Mouse (Mus musculus) stomach, embryonic 15.5 days (tissue): ENCODE measurements around the gene Mcrip2. TPM values are rescaled to one million over a fixed set of nuclear protein-coding genes. Genes with fewer than 3 reads are reported as not detected.
A peak's percentile ranks its signal among the peaks of the same experiment; 100 is the strongest.

Source experiments
- ATAC-seq: fragments of 200-750 bp; cut with Nextera tagmentation; 2 replicates; pipeline ENCODE4 v1.8.0; 2017; ENCODE audit warnings: low read depth, moderate number of reproducible peaks, moderate TSS enrichment; ENCODE audit not compliant: insufficient read depth, low FRiP score
- H3K27ac ChIP-seq: fragments of 300-500 bp; sonication (generic); 2 replicates; pipeline ENCODE4 v1.5.1; 2015; ENCODE audit warnings: mild to moderate bottlenecking, inconsistent platforms
- H3K27me3 ChIP-seq: fragments of 300-500 bp; sonication (generic); replicated peaks from 2 replicates; pipeline ENCODE4 v1.6.1; 2015; ENCODE audit warnings: inconsistent platforms
- H3K36me3 ChIP-seq: fragments of 300-500 bp; sonication (generic); 2 replicates; pipeline ENCODE4 v1.6.1; 2015; ENCODE audit warnings: inconsistent platforms
- H3K4me1 ChIP-seq: fragments of 300-500 bp; sonication (generic); 2 replicates; pipeline ENCODE4 v1.6.1; 2015; ENCODE audit warnings: inconsistent platforms
- H3K4me2 ChIP-seq: fragments of 300-500 bp; sonication (generic); 2 replicates; pipeline ENCODE4 v1.6.1; 2015; ENCODE audit warnings: mild to moderate bottlenecking, inconsistent platforms
- H3K4me3 ChIP-seq: fragments of 300-500 bp; sonication (generic); replicated peaks from 2 replicates; pipeline ENCODE4 v1.5.1; 2015; ENCODE audit warnings: inconsistent platforms
- H3K9ac ChIP-seq: fragments of 300-500 bp; sonication (generic); 2 replicates; pipeline ENCODE4 v1.6.1; 2015; ENCODE audit warnings: inconsistent platforms
- H3K9me3 ChIP-seq: fragments of 300-500 bp; sonication (generic); 2 replicates; pipeline ENCODE4 v1.6.1; 2016; ENCODE audit warnings: inconsistent platforms
- WGBS: fragments of 180-500 bp; shearing (Covaris S2); methylation state at CpG from one replicate; pipeline ENCODE4 v1.1.7; 2015; 5-methylcytosine and 5-hydroxymethylcytosine counted together
- microRNA-seq: library from miRNA; unstranded; fragments of <30 nt; microRNA quantifications from one replicate; pipeline ENCODE4, GENCODE M21; 2016
- polyA plus RNA-seq: library from polyadenylated mRNA; unstranded; fragments of >200 nt; fragmentation: Nextera tagmentation; extraction: Ambion mirVana; gene quantifications from 2 replicates; pipeline ENCODE4 v1.2.1, GENCODE M21; 2015

The Mcrip2 gene
- polyA plus RNA-seq, 1 experiment from 2014 or later, result 52.2 TPM

DNA sequence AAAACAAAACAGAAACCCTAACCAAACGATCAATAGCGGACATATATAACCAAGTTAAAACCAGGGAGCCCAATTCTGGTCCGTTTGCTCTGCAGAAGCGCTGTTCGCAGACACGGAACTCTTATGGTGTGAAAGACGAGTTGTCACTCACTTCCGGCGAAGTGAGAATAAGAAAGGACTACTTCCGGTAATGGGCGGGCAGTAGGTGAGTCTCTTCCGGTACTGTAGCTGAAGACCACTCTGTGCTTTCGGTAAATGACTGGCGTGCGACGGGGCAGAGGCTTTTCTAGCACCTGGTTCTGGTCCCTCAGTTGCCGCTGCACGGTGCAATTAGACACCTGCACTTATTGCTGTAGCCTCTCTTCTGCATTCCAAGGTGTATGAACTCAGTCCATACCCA is 45.1 kb downstream of the Mcrip2 start, which contains the start of gene Wdr24:
Gene Wdr24, plus strand, starts transcription at position 176 of the 400 bp plus-strand sequence.
- peak; percentile 65 for ATAC-seq
- peak within 1 kb of the TSS; percentile 60 for H3K4me3 ChIP-seq
- peaks cover 33% of the 10 kb centered on the region for H3K4me1 ChIP-seq
- peaks cover 6% of the 10 kb centered on the region; the same call in 1 of the 2 replicates for H3K36me3 ChIP-seq
- peak within 1 kb of the TSS; percentile 71 for H3K4me2 ChIP-seq
- no peaks in the 10 kb centered on the region for H3K9me3 ChIP-seq
- WGBS, result under 1% methylated on average over 18 of the region's 18 CpGs
- H3K27ac ChIP-seq, result no peak within 1 kb of the TSS
- peak within 1 kb of the TSS; percentile 25; the same call in 1 of the 2 replicates for H3K9ac ChIP-seq
- peaks cover 26% of the 10 kb centered on the region for H3K27me3 ChIP-seq

DNA sequence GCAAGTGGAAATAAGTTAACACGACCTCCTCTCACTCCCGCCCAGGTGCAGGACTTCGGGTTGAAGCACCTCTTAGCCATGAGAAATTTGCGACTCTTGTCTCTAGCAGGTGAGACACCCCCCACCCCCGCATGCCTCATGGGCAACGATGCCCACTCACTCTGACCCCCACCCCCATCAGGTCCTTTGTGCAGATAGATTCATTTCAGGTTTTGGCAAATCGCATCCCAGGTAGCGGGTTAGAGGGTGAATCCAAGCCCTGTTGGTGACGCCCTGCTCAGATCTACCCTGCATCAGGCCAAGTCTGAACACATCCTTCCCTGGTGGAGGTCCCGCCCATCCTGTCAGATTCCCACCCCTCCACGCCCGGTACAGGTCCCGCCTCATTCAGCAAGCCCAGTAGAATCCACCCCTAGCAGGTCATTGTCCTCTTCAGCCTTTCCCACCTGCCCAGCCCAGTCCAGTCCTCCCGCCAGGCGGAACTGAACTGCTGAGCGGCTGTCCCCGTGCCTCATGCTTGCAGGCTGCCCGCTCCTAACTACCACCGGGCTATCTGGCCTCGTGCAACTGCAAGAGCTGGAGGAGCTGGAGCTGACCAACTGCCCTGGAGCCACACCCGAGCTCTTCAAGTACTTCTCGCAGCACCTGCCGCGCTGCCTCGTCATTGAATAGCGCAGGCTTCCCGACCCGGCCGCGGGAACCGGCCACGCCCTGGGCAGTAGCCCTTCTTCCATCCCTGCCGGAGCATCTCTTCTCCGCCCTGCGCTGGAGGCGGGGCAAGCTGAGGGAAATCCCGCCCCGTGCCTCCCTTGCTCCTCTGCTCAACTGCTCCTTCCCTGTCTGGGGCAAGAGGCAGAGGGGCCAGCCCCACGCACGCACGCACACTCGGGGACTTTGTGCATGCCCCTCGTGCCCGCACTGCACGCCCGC is 49.4 kb downstream of the Mcrip2 start:
- Histone ChIP-seq H3K4me3 (peak overlapping the region; percentile 17; the same call in 1 of the 2 replicates), H3K4me2 (peak overlapping the region; percentile 46), H3K36me3 (no peaks in the 10 kb centered on the region), H3K9me3 (no peaks in the 10 kb centered on the region), H3K27ac (no peak overlapping the region), H3K27me3 (peaks cover 37% of the 10 kb centered on the region), H3K4me1 (peaks cover 8% of the 10 kb centered on the region), H3K9ac (no peak overlapping the region)
- WGBS, result 7% methylated on average over 46 of the region's 46 CpGs
- peak; percentile 24; the same call in 1 of the 2 replicates for ATAC-seq

DNA sequence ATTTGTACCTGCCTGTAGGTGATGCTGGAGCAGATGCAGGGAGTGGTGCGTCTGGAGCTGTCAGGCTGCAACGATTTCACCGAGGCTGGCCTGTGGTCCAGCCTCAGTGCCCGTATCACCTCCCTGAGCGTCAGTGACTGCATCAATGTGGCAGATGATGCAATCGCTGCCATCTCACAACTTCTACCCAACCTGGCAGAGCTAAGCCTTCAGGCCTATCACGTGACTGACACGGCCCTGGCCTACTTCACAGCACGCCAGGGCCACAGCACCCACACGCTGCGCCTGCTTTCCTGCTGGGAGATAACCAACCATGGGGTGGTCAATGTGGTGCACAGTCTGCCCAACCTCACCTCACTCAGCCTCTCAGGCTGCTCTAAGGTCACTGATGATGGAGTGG is 50.9 kb downstream of the Mcrip2 start:
- ATAC-seq, result no peak
- Histone ChIP-seq H3K27ac (no peak overlapping the region), H3K9ac (no peak overlapping the region), H3K4me1 (peaks cover 11% of the 10 kb centered on the region; the same call in 1 of the 2 replicates), H3K27me3 (peaks cover 44% of the 10 kb centered on the region), H3K36me3 (no peaks in the 10 kb centered on the region), H3K4me3 (no peak overlapping the region), H3K4me2 (no peak overlapping the region), H3K9me3 (no peaks in the 10 kb centered on the region)
- WGBS, result 81% methylated on average over 11 of the region's 11 CpGs

Small RNA genes within 50 kb of the gene (microRNA-seq; reads per million reads assigned to microRNA genes)
- gene Mir3082, result not detected

Other genes starting within 250 kb of the Mcrip2 start
- 1.5 and 2.1 TPM in 2 replicates for gene Gng13, start 151.6 kb downstream of the Mcrip2 start, polyA plus RNA-seq
- 23.4 and 26.1 TPM in 2 replicates for gene Chtf18, start 141.3 kb downstream of the Mcrip2 start, polyA plus RNA-seq
- 18.3 and 19.1 TPM in 2 replicates for gene Rpusd1, start 141.1 kb downstream of the Mcrip2 start, polyA plus RNA-seq
- 0.06 TPM in 1 of 2 replicates, not detected in the other for gene Mslnl, start 132.7 kb downstream of the Mcrip2 start, polyA plus RNA-seq
- 38.3 and 43.6 TPM in 2 replicates for gene Msln, start 114.4 kb downstream of the Mcrip2 start, polyA plus RNA-seq
- 26.9 and 28.5 TPM in 2 replicates for gene Narfl, start 95.0 kb downstream of the Mcrip2 start, polyA plus RNA-seq
- 47.3 and 53.4 TPM in 2 replicates for gene Haghl, start 83.1 kb downstream of the Mcrip2 start, polyA plus RNA-seq
- gene Ccdc78, start 82.2 kb downstream of the Mcrip2 start, polyA plus RNA-seq, result 0.24 and 0.26 TPM in 2 replicates
- gene Fam173a, start 75.9 kb downstream of the Mcrip2 start, polyA plus RNA-seq, result 99.3 and 110 TPM in 2 replicates
- not detected in 2 replicates for gene AC134908.4, start 73.1 kb downstream of the Mcrip2 start, polyA plus RNA-seq
- gene Metrn, start 71.6 kb downstream of the Mcrip2 start, polyA plus RNA-seq, result 46.6 and 48.3 TPM in 2 replicates
- gene Fbxl16, start 59.7 kb downstream of the Mcrip2 start, polyA plus RNA-seq, result 4.1 and 4.6 TPM in 2 replicates
- 24.3 and 25.5 TPM in 2 replicates for gene Wdr24, start 45.1 kb downstream of the Mcrip2 start, polyA plus RNA-seq
- gene Jmjd8, start 39.9 kb downstream of the Mcrip2 start, polyA plus RNA-seq, result 50.5 and 54.6 TPM in 2 replicates
- 312 and 319 TPM in 2 replicates for gene Stub1, start 35.4 kb downstream of the Mcrip2 start, polyA plus RNA-seq
- 1.6 and 2.4 TPM in 2 replicates for gene Rhbdl1, start 31.5 kb downstream of the Mcrip2 start, polyA plus RNA-seq
- gene Gm20683, start 27.0 kb downstream of the Mcrip2 start, polyA plus RNA-seq, result 1.6 and 2.7 TPM in 2 replicates
- gene Rhot2, start 23.9 kb downstream of the Mcrip2 start, polyA plus RNA-seq, result 23.1 and 23.6 TPM in 2 replicates
- 21.0 and 22.9 TPM in 2 replicates for gene Wdr90, start 7.3 kb downstream of the Mcrip2 start, polyA plus RNA-seq
- 67.4 and 68.3 TPM in 2 replicates for gene Mettl26, start 6.3 kb upstream of the Mcrip2 start, polyA plus RNA-seq
- 0.39 and 0.55 TPM in 2 replicates for gene Wfikkn1, start 12.1 kb upstream of the Mcrip2 start, polyA plus RNA-seq
- 27.1 and 27.3 TPM in 2 replicates for gene Rab40c, start 51.0 kb upstream of the Mcrip2 start, polyA plus RNA-seq
- 60.7 and 60.8 TPM in 2 replicates for gene Pigq, start 76.2 kb upstream of the Mcrip2 start, polyA plus RNA-seq
- 0.30 TPM in 1 of 2 replicates, not detected in the other for gene Nhlrc4, start 76.2 kb upstream of the Mcrip2 start, polyA plus RNA-seq
- gene A930017K11Rik, start 83.8 kb upstream of the Mcrip2 start, polyA plus RNA-seq, result 0.24 and 0.52 TPM in 2 replicates
- gene Capn15, start 117.0 kb upstream of the Mcrip2 start, polyA plus RNA-seq, result 20.4 and 22.8 TPM in 2 replicates
- gene Rab11fip3, start 200.8 kb upstream of the Mcrip2 start, polyA plus RNA-seq, result 11.9 and 13.3 TPM in 2 replicates
- gene Decr2, start 221.6 kb upstream of the Mcrip2 start, polyA plus RNA-seq, result 39.3 and 42.0 TPM in 2 replicates
- 86.2 and 88.8 TPM in 2 replicates for gene Nme4, start 226.8 kb upstream of the Mcrip2 start, polyA plus RNA-seq
- 6.6 and 7.2 TPM in 2 replicates for gene Tmem8, start 244.5 kb upstream of the Mcrip2 start, polyA plus RNA-seq